Mouse (Mus musculus): ENCODE measurements around the gene Atp11c. TPM values are rescaled to one million over a fixed set of nuclear protein-coding genes. Genes with fewer than 3 reads are reported as not detected.
A peak's percentile ranks its signal among the peaks of the same experiment; 100 is the strongest.

The Atp11c gene
- polyA plus RNA-seq (2014; fragmentation: Nextera tagmentation; extraction: Ambion mirVana) = 10.7 TPM in 2 replicates

GRCm38 (mm10) chrX:60592598-60592997 lies at the start of gene Atp11c:
Atp11c (minus strand) TSS chrX:60592698.
- Histone ChIP-seq H3K9ac (ENCODE audit: low read length) (no peak within 1 kb of the TSS), H3K9me3 (ENCODE audit: control insufficient read depth, low read length) (no peaks in the 10 kb centered on the region), H3K4me3 (ENCODE audit: low read depth, low read length) (no peak within 1 kb of the TSS), H3K4me1 (replicated peaks; ENCODE audit: control insufficient read depth, insufficient read depth, low read length) (no peaks in the 10 kb centered on the region), H3K4me2 (ENCODE audit: low read length) (no peak within 1 kb of the TSS), H3K27ac (ENCODE audit: low read depth) (no peak within 1 kb of the TSS), H3K36me3 (ENCODE audit: control insufficient read depth, insufficient read depth, low read length) (no peaks in the 10 kb centered on the region), H3K27me3 (replicated peaks; ENCODE audit: control insufficient read depth, insufficient read depth, low read length) (no peaks in the 10 kb centered on the region)
- ATAC-seq (replicated peaks; ENCODE audit: low FRiP score, low TSS enrichment, low read depth) (no peak), DNase-seq (ENCODE audit: low spot score) (no peak)
- 82% methylated on average over 2 of the region's 2 CpGs for WGBS

- H3K36me3 ChIP-seq (ENCODE audit: control insufficient read depth, insufficient read depth, low read length) = no peaks in the 10 kb centered on the region
- no peak overlapping the region for H3K4me3 ChIP-seq (ENCODE audit: low read depth, low read length)
- DNase-seq (ENCODE audit: low spot score) (no peak), ATAC-seq (replicated peaks; ENCODE audit: low FRiP score, low TSS enrichment, low read depth) (no peak)
- whole genome bisulfite sequencing = 29% methylated on average over 3 of the region's 3 CpGs
- no peak overlapping the region for H3K4me2 ChIP-seq (ENCODE audit: low read length)
- no peak overlapping the region for H3K9ac ChIP-seq (ENCODE audit: low read length)
- no peaks in the 10 kb centered on the region for H3K27me3 ChIP-seq (replicated peaks; ENCODE audit: control insufficient read depth, insufficient read depth, low read length)
- no peaks in the 10 kb centered on the region for H3K4me1 ChIP-seq (replicated peaks; ENCODE audit: control insufficient read depth, insufficient read depth, low read length)
- H3K27ac ChIP-seq (ENCODE audit: low read depth) = no peak overlapping the region
- H3K9me3 ChIP-seq (ENCODE audit: control insufficient read depth, low read length) = no peaks in the 10 kb centered on the region
These were observed 16.7 kb upstream of the Atp11c start for GRCm38 (mm10) chrX:60609202-60609601.

GRCm38 (mm10) chrX:60570539-60570938 lies 22.0 kb downstream of the Atp11c start:
- H3K4me3 ChIP-seq (ENCODE audit: low read depth, low read length) = no peak overlapping the region
- no peak overlapping the region for H3K4me2 ChIP-seq (ENCODE audit: low read length)
- no peaks in the 10 kb centered on the region for H3K4me1 ChIP-seq (replicated peaks; ENCODE audit: control insufficient read depth, insufficient read depth, low read length)
- ATAC-seq (replicated peaks; ENCODE audit: low FRiP score, low TSS enrichment, low read depth) (no peak), DNase-seq (ENCODE audit: low spot score) (no peak)
- H3K9me3 ChIP-seq (ENCODE audit: control insufficient read depth, low read length) = no peaks in the 10 kb centered on the region
- no peaks in the 10 kb centered on the region for H3K27me3 ChIP-seq (replicated peaks; ENCODE audit: control insufficient read depth, insufficient read depth, low read length)
- 19% methylated on average over 1 of the region's 1 CpGs for WGBS
- H3K36me3 ChIP-seq (ENCODE audit: control insufficient read depth, insufficient read depth, low read length) = no peaks in the 10 kb centered on the region
- H3K9ac ChIP-seq (ENCODE audit: low read length) = no peak overlapping the region
- no peak overlapping the region for H3K27ac ChIP-seq (ENCODE audit: low read depth)

- no peak for ATAC-seq (replicated peaks; ENCODE audit: low FRiP score, low TSS enrichment, low read depth)
- Histone ChIP-seq H3K36me3 (ENCODE audit: control insufficient read depth, insufficient read depth, low read length) (no peaks in the 10 kb centered on the region), H3K27ac (ENCODE audit: low read depth) (no peak overlapping the region), H3K4me1 (replicated peaks; ENCODE audit: control insufficient read depth, insufficient read depth, low read length) (no peaks in the 10 kb centered on the region), H3K4me3 (ENCODE audit: low read depth, low read length) (no peak overlapping the region), H3K9ac (ENCODE audit: low read length) (no peak overlapping the region), H3K9me3 (ENCODE audit: control insufficient read depth, low read length) (no peaks in the 10 kb centered on the region), H3K4me2 (ENCODE audit: low read length) (no peak overlapping the region), H3K27me3 (replicated peaks; ENCODE audit: control insufficient read depth, insufficient read depth, low read length) (no peaks in the 10 kb centered on the region)
- DNase-seq (ENCODE audit: low spot score) = no peak
These were observed 23.5 kb downstream of the Atp11c start for GRCm38 (mm10) chrX:60569047-60569446.

- no peak overlapping the region for H3K27ac ChIP-seq (ENCODE audit: low read depth)
- no peaks in the 10 kb centered on the region for H3K36me3 ChIP-seq (ENCODE audit: control insufficient read depth, insufficient read depth, low read length)
- H3K27me3 ChIP-seq (replicated peaks; ENCODE audit: control insufficient read depth, insufficient read depth, low read length) = no peaks in the 10 kb centered on the region
- no peaks in the 10 kb centered on the region for H3K4me1 ChIP-seq (replicated peaks; ENCODE audit: control insufficient read depth, insufficient read depth, low read length)
- ATAC-seq (replicated peaks; ENCODE audit: low FRiP score, low TSS enrichment, low read depth) = no peak
- H3K4me3 ChIP-seq (ENCODE audit: low read depth, low read length) = no peak overlapping the region
- DNase-seq (ENCODE audit: low spot score) = no peak
- H3K9ac ChIP-seq (ENCODE audit: low read length) = no peak overlapping the region
- no peak overlapping the region for H3K4me2 ChIP-seq (ENCODE audit: low read length)
- H3K9me3 ChIP-seq (ENCODE audit: control insufficient read depth, low read length) = no peaks in the 10 kb centered on the region
- 70% methylated on average over 4 of the region's 4 CpGs for WGBS
These were observed 37.3 kb downstream of the Atp11c start for GRCm38 (mm10) chrX:60555242-60555641.

GRCm38 (mm10) chrX:60547444-60548304 lies 44.8 kb downstream of the Atp11c start:
- Histone ChIP-seq H3K4me2 (ENCODE audit: low read length) (peak overlapping the region; percentile 49), H3K36me3 (ENCODE audit: control insufficient read depth, insufficient read depth, low read length) (no peaks in the 10 kb centered on the region), H3K9ac (ENCODE audit: low read length) (peak overlapping the region; percentile 34), H3K27me3 (replicated peaks; ENCODE audit: control insufficient read depth, insufficient read depth, low read length) (peaks cover 12% of the 10 kb centered on the region; the same call in 1 of the 2 replicates), H3K4me3 (ENCODE audit: low read depth, low read length) (peak overlapping the region; percentile 45), H3K27ac (ENCODE audit: low read depth) (no peak overlapping the region), H3K9me3 (ENCODE audit: control insufficient read depth, low read length) (no peaks in the 10 kb centered on the region), H3K4me1 (replicated peaks; ENCODE audit: control insufficient read depth, insufficient read depth, low read length) (no peaks in the 10 kb centered on the region)
- DNase-seq (ENCODE audit: low spot score) (peak; percentile 67), ATAC-seq (replicated peaks; ENCODE audit: low FRiP score, low TSS enrichment, low read depth) (peak; percentile 89)
- WGBS = 19% methylated on average over 27 of the region's 113 CpGs

GRCm38 (mm10) chrX:60547098-60547443 lies 45.4 kb downstream of the Atp11c start:
- H3K4me1 ChIP-seq (replicated peaks; ENCODE audit: control insufficient read depth, insufficient read depth, low read length) = no peaks in the 10 kb centered on the region
- ATAC-seq (replicated peaks; ENCODE audit: low FRiP score, low TSS enrichment, low read depth) (peak; percentile 32; the same call in 1 of the 2 replicates), DNase-seq (ENCODE audit: low spot score) (peak; percentile 63)
- peak overlapping the region; percentile 34; the same call in 1 of the 2 replicates for H3K9ac ChIP-seq (ENCODE audit: low read length)
- no peaks in the 10 kb centered on the region for H3K36me3 ChIP-seq (ENCODE audit: control insufficient read depth, insufficient read depth, low read length)
- H3K4me3 ChIP-seq (ENCODE audit: low read depth, low read length) = peak overlapping the region; percentile 45
- H3K27me3 ChIP-seq (replicated peaks; ENCODE audit: control insufficient read depth, insufficient read depth, low read length) = peaks cover 12% of the 10 kb centered on the region; the same call in 1 of the 2 replicates
- H3K27ac ChIP-seq (ENCODE audit: low read depth) = no peak overlapping the region
- peak overlapping the region; percentile 49 for H3K4me2 ChIP-seq (ENCODE audit: low read length)
- 31% methylated on average over 14 of the region's 16 CpGs for WGBS
- no peaks in the 10 kb centered on the region for H3K9me3 ChIP-seq (ENCODE audit: control insufficient read depth, low read length)

GRCm38 (mm10) chrX:60545906-60546305 lies 46.6 kb downstream of the Atp11c start:
- H3K4me1 ChIP-seq (replicated peaks; ENCODE audit: control insufficient read depth, insufficient read depth, low read length) = no peaks in the 10 kb centered on the region
- 33% methylated on average over 3 of the region's 3 CpGs for WGBS
- no peaks in the 10 kb centered on the region for H3K9me3 ChIP-seq (ENCODE audit: control insufficient read depth, low read length)
- H3K4me3 ChIP-seq (ENCODE audit: low read depth, low read length) = no peak overlapping the region
- DNase-seq (ENCODE audit: low spot score) = no peak
- no peak for ATAC-seq (replicated peaks; ENCODE audit: low FRiP score, low TSS enrichment, low read depth)
- H3K9ac ChIP-seq (ENCODE audit: low read length) = no peak overlapping the region
- peaks cover 12% of the 10 kb centered on the region; the same call in 1 of the 2 replicates for H3K27me3 ChIP-seq (replicated peaks; ENCODE audit: control insufficient read depth, insufficient read depth, low read length)
- H3K36me3 ChIP-seq (ENCODE audit: control insufficient read depth, insufficient read depth, low read length) = no peaks in the 10 kb centered on the region
- no peak overlapping the region for H3K27ac ChIP-seq (ENCODE audit: low read depth)
- no peak overlapping the region for H3K4me2 ChIP-seq (ENCODE audit: low read length)

- Histone ChIP-seq H3K36me3 (ENCODE audit: control insufficient read depth, insufficient read depth, low read length) (no peaks in the 10 kb centered on the region), H3K4me2 (ENCODE audit: low read length) (no peak overlapping the region), H3K4me1 (replicated peaks; ENCODE audit: control insufficient read depth, insufficient read depth, low read length) (no peaks in the 10 kb centered on the region), H3K9me3 (ENCODE audit: control insufficient read depth, low read length) (no peaks in the 10 kb centered on the region), H3K4me3 (ENCODE audit: low read depth, low read length) (no peak overlapping the region), H3K27ac (ENCODE audit: low read depth) (no peak overlapping the region), H3K27me3 (replicated peaks; ENCODE audit: control insufficient read depth, insufficient read depth, low read length) (peaks cover 12% of the 10 kb centered on the region; the same call in 1 of the 2 replicates), H3K9ac (ENCODE audit: low read length) (no peak overlapping the region)
- DNase-seq (ENCODE audit: low spot score) (no peak), ATAC-seq (replicated peaks; ENCODE audit: low FRiP score, low TSS enrichment, low read depth) (no peak)
- 55% methylated on average over 1 of the region's 1 CpGs for WGBS
These were observed 47.1 kb downstream of the Atp11c start for GRCm38 (mm10) chrX:60545444-60545843.

All from intestine, embryonic 14.5 days (tissue).